Mouse (Mus musculus) T-helper 2 cell (primary cell): ENCODE measurements at regions not wholly inside any gene's neighbourhood (a gene's known extent, or its start where the extent isn't known, plus 50 kb on each side); places are given as distances from the start of the nearest gene placed in this dataset.
"Not testable (repeated sequence)": the region's sequence is repeated elsewhere in the genome, so short reads cannot be mapped to it uniquely, and the experiment has no call there.

Experiments
- in situ Hi-C: fragments of 300-600 bp; cut with MboI, MseI; formaldehyde crosslinking; loops from one replicate; pipeline ENCODE4 v1.15.1; 2025; ENCODE audit warnings: high pct_unique_total_duplicates

DNA sequence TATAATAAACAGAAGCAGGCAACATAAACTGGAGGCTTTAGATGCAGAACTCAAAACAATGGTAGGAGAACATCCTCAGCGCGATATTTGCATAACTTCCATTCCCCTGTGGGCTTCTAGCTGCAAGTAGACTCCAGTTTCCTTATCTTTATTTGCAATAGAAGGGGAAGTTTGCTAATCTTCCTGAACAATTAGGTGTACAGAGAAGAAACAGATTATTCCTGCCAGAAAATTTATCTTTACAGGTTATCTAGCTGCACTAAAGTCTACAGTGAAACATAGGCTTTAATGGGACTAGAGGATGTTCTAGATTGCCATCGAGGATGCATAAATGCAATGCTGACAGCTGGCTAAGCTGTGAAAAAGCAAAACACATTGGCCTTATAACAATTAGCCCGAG, 1544.0 kb downstream of the Efna5 start:
- in situ Hi-C loops = no loop called here

DNA sequence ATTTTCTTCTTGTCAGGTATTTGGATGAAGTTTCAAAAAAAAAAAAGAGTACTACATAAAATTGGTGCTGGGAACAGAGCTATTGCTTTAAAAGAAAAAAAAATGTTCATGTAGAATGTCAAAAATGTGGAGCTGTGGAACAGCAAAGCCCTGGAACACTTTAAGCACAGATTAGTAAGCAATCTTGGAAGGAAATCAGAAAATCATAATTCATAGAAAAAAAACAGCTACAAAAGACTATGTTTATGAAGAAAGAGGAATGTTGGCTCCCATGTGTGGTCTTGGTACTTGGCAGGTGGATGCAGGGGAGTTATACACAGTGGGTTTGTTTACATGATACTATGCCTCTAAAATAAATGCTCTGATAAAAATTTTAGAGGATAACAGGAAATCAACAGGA, 1555.7 kb downstream of the Efna5 start:
- in situ Hi-C loops = no loop called here

DNA sequence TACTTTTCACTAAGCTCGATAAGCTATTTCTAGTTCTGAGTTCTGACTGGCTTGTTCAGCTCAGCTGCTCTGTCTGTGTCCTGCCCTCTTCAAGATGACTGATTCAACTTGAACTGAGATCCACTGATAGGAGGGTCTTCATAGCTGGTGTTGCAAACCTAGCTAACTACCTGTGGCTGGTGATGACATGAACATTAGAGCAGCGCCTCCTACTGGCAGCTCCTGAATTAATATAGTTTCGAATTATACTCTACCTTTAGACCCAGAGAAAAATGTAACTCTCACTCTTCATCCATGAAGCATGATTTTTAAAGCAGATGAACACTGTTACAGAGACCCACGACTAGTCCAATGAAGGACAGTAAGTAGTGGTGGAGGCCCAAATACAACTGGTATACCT, 1560.3 kb downstream of the Efna5 start:
- in situ Hi-C loops = no loop called here

- in situ Hi-C loops = no loop called here
These were observed 1567.7 kb downstream of the Efna5 start for GRCm38 (mm10) chr17:61313424-61313823.

GRCm38 (mm10) chr17:61311189-61311588, 1569.9 kb downstream of the Efna5 start:
- in situ Hi-C loops = no loop called here

DNA sequence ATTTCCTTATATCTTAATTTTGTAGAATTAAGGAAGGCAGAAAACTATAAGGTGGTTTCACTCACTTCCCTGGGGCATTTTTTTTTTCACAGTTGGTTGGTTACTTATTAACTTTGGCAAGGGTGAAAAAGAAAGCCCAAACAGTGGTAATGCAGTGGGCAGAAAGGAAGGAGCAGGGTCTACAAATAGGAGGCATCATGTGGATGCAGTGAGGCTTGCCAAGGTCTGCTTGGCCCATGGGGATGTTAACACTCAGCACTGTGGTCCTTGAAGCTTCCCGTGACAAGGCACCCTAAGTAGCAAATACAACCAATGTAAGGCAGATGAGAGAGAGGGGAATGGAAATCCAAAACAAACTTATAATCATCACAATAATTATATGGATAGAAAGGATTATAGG, 1577.5 kb downstream of the Efna5 start:
- in situ Hi-C loops = no loop called here

GRCm38 (mm10) chr17:61301984-61302383, 1579.1 kb downstream of the Efna5 start:
- in situ Hi-C loops = no loop called here

GRCm38 (mm10) chr17:61301171-61301570, 1579.9 kb downstream of the Efna5 start:
- in situ Hi-C loops = no loop called here

GRCm38 (mm10) chr17:61291129-61291528, 1590.0 kb downstream of the Efna5 start:
- in situ Hi-C loops = no loop called here

DNA sequence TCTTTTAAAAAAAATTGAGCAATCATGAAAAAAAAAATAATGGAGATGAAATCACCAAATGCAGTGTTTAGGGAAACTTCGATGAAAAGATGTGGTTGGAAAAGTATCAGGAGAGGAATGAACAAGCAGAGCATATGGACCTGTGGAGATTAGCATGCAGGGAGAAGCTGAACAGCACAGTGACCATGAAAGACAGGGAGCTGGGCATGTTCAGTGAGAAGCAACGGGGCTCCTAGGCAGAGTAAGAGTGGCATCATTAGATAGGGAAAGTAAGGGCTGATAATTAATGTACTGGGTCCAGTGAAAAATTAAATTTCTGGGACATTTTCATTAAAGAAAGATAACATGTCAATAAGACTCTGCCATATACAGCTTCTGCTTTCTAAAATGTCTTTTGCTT, 1592.5 kb downstream of the Efna5 start:
- in situ Hi-C loops = loop anchor here (10.0 kb wide), 1 partner anchor 56 kb away; no protein-coding TSS in a partner anchor

- in situ Hi-C loops = no loop called here
These were observed 1607.5 kb downstream of the Efna5 start for GRCm38 (mm10) chr17:61273631-61274030.

DNA sequence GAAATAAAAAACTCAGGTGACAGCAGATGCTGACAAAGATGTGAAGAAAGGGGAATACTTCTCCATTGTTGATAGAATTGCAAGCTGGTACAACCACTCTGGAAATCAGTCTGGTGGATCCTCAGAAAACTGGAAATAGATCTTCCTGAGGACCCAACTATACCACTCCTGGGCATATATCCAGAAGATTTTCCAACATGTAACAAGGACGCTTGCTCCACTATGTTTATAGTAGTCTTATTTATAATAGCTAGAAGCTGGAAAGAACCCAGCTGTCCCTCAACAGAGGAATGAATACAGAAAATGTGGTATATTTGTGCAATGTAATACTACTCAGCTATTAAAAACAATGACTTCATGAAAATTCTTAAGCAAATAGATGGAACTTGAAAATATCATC, 1624.6 kb downstream of the Efna5 start:
- in situ Hi-C loops = not testable (repeated sequence)

DNA sequence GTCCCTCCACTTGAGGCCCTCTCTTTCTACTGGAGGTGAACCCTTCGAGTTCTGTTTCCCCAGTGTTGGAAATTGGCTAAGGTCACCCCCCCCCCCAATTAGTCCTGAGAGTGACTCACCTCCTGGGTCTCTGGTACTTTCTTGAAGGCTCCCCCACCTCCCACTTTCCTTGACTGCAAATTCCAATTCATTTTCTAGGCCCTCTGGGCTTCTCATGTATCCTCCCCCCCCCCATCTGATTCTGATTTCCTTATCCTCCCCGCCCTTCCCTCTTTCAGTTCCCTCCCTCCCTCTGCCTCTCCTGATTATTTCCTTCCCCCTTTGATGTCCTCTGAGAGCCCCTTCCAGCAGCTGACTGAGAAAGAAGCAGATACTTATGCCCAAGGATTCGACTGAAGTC, 1632.7 kb downstream of the Efna5 start:
- in situ Hi-C loops = no loop called here

GRCm38 (mm10) chr17:61217198-61217722, 1663.9 kb downstream of the Efna5 start:
- in situ Hi-C loops = no loop called here

DNA sequence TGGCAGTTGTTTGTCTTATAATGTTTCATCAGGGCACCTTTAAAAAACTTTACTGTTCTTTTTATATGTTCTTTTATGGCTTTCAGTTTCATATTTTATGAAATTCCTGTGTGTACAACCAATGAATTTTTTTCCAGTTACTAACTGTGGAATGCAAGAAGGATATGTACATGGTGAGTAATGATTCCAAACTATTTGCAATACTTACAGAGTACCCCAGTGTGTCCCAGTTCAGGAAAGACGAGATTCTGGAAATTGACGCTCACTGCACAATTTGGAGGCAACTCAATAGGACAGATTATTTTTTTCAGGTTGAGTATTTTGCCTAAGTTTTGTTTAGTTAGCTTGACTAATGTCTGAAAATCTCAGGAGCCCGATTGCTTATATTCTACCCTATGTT, 1676.8 kb downstream of the Efna5 start:
- in situ Hi-C loops = no loop called here

DNA sequence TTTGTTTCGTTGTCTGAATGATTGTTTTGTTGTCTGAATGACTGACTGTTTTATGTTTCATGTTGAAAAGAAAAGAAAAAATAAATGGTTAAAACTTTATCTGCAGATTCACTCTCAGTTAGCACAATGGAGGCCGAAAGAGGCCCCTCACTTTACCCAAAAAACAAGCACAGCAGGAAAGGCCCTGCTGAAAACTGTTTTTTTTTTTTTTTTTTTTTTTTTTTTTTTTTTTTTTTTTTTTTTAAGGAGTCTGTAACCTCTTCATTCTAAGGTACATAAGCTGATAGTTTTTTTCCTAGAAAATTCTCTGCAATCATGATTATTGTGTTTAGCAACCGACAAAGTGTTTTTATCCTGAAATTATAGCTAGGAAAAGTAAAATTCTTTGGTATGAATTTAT, 1693.2 kb downstream of the Efna5 start:
- in situ Hi-C loops = loop anchor here (25.0 kb wide), 1 partner anchor 451 kb away; no protein-coding TSS in a partner anchor

- in situ Hi-C loops = loop anchor here (25.0 kb wide), 1 partner anchor 439 kb away; no protein-coding TSS in a partner anchor
These were observed 1704.5 kb downstream of the Efna5 start for GRCm38 (mm10) chr17:61176586-61176985.

DNA sequence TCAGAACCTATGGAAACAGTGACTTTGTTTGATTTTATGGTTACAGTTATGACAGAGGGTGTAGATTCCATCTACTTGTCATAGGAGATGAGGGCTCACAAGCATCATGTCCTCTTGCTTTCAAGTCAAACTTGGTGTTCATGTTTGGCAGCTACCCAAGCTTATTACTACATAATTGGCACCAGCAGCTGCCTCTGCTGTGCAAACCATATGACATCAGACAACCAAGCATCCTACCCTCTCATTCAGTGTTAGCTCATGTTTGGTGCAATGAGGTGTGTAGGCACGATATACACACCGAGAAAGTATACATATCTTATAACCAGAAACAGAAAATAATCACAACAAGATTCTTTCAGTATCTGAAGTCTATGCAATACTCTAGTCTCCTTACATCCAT, 1721.7 kb downstream of the Efna5 start:
- in situ Hi-C loops = no loop called here

DNA sequence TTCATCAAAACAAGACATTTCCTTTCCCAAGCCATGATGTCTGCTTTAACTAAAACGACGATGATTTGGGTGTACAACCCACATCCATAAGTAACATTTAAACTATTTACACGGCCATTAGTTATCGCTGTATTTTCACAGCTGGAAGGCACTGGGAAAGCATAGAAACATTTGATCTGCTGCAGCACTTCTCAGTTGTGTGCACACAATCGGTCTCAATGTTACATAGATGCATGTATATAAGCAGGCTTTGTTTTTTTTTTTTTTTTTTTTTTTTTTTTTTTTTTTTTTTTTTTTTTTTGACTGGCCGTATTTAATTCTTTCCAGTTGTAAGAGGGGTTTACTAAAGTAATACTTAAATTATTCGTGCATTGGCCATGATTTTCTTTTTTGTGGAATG, 1744.1 kb downstream of the Efna5 start:
- in situ Hi-C loops = no loop called here

GRCm38 (mm10) chr17:61127767-61128166, 1753.3 kb downstream of the Efna5 start:
- in situ Hi-C loops = no loop called here

GRCm38 (mm10) chr17:61106302-61106701, 1774.8 kb downstream of the Efna5 start:
- in situ Hi-C loops = no loop called here

DNA sequence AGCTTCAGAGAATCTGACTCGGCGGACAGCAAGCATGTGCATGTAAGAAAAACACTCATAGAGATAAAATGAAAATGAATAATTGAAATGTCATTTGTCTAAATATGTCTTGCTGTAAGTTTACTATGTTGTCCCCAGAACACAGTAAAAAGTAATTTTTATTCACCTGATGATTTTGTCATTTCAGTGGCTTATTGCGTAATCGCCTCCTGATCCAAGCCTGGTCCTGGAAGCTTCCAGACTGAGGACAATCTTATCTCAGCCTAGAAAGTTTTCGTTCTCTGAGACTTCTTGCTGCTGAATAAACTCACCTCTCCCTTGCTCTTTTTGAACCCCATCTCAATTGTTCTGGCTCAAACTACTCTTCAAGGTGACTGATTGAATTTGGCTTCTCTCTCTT, 1820.7 kb downstream of the Efna5 start:
- in situ Hi-C loops = no loop called here

DNA sequence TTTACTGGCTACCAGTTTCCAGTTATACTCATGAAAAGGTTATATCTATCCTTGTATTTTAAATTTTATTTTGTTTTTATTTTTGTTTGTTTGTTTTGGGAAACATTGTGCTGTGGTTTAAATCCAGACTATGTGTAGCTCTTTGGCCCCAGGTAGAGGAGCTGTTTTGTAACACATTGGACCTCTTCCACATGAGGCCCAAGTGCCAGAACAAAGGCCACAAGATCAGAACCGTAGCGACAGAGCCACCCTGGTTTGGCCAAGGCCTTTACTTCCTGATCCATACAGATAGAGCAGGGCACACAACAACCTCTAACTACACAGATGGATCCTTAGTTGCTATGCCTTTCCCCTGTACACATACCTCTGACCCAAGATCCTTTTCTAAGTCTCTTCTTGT, 1822.6 kb downstream of the Efna5 start:
- in situ Hi-C loops = no loop called here

- in situ Hi-C loops = no loop called here
These were observed 1847.4 kb downstream of the Efna5 start for GRCm38 (mm10) chr17:61033544-61034251.
